Mouse (Mus musculus): ENCODE data around the gene Uvrag.

DNA sequence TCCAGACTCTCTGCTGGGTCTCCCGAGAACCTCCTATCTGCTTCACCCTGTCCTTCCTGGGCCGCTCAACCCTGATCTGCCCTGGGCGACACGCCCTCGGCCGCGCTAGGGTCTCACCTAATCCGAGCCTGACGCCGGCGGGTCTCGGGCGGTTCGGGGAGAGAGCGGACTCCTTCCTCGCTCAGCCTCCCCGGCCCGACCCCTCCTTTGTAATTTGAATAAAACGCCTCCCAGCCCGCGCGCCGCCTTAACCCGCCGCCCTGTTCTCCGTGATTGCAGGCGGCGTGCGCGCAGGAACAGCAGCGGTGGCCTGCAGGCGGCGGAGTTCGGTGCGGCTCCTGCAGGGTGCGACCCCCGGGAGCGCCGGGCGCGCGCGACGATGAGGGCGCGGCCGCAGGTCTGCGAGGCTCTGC lies 302.2 kb downstream of the Uvrag start:
- TF ChIP-seq CTCF (IDR thresholded peaks at IDR 0.05) = peak; percentile 73
- no peak for TF ChIP-seq EP300 (IDR thresholded peaks at IDR 0.05; ENCODE audit: insufficient read depth, low read depth, low read length)

Data from heart, adult 2 months (tissue).